Comparison of ENCODE assay signal across 9 mouse cellular contexts in genomic region chr8:94035200-94035599, GRCm38 (mm10). TPM values are rescaled to one million over a fixed set of nuclear protein-coding genes. Genes with fewer than 3 reads are reported as not detected.
DNase-seq lines count a peak whose midpoint lies in the region; ATAC-seq and TF ChIP-seq lines count a peak whose summit lies in the region.
"Had no signal": no experiment of that assay in that cellular context is flagged by ENCODE, and none has a peak within 500 bp of the region (broad histone marks: within the 10 kb centered on the region; RNA-seq: fewer than 3 reads in every experiment).

No protein-coding gene starts in this region.

- no peaks in the 10 kb centered on the region for H3K9me3 ChIP-seq in heart, embryonic 15.5 days (replicated peaks)
- H3K9me3 ChIP-seq in hindbrain, embryonic 16.5 days (ENCODE audit: control insufficient read depth, low read length), result no peaks in the 10 kb centered on the region
- no peaks in the 10 kb centered on the region for H3K9me3 ChIP-seq in midbrain, embryonic 14.5 days (ENCODE audit: control insufficient read depth, low read length)

- peak overlapping the region; percentile 61 for H3K4me2 ChIP-seq in heart, embryonic 15.5 days
- H3K4me2 ChIP-seq in hindbrain, embryonic 16.5 days (ENCODE audit: low read length), result peak overlapping the region; percentile 71
- H3K4me2 ChIP-seq in midbrain, embryonic 14.5 days (ENCODE audit: low read length), result peak overlapping the region; percentile 94

- intact Hi-C loops in heart, postnatal 36 days (cut with DNase I), result loop anchor here (5.0 kb wide), 1 partner anchor 62 kb away; the partner anchor contains the start of gene Bbs2
- intact Hi-C loops in gastrocnemius, postnatal 36 days (cut with DNase I), result no loop called here

- H3K27ac ChIP-seq in heart, embryonic 15.5 days, result no peak overlapping the region
- H3K27ac ChIP-seq in bone marrow, adult 2 months (ENCODE audit: control insufficient read depth, insufficient read depth, low read depth, low read length, poor library complexity), result no peak overlapping the region
- H3K27ac ChIP-seq in hindbrain, embryonic 16.5 days (ENCODE audit: low read depth, low read length), result no peak overlapping the region
- H3K27ac ChIP-seq in midbrain, embryonic 14.5 days (replicated peaks; ENCODE audit: low read depth, low read length), result no peak overlapping the region

- peak overlapping the region; percentile 11 for H3K4me3 ChIP-seq in heart, embryonic 15.5 days
- peak overlapping the region; percentile 34 for H3K4me3 ChIP-seq in bone marrow, adult 2 months (replicated peaks; ENCODE audit: control insufficient read depth, low read depth, low read length)
- peak overlapping the region; percentile 2; the same call in 1 of the 2 replicates for H3K4me3 ChIP-seq in hindbrain, embryonic 16.5 days (ENCODE audit: low read length)
- peak overlapping the region; percentile 84 for H3K4me3 ChIP-seq in midbrain, embryonic 14.5 days (replicated peaks; ENCODE audit: low read depth, low read length)

- H3K27me3 ChIP-seq in heart, embryonic 15.5 days, result no peaks in the 10 kb centered on the region
- no peaks in the 10 kb centered on the region for H3K27me3 ChIP-seq in hindbrain, embryonic 16.5 days (replicated peaks; ENCODE audit: control insufficient read depth, insufficient read depth, low read length)
- no peaks in the 10 kb centered on the region for H3K27me3 ChIP-seq in midbrain, embryonic 14.5 days (ENCODE audit: control insufficient read depth, insufficient read depth, low read length)

- DNase-seq in heart, postnatal 36 days, result no peak
- DNase-seq in midbrain, embryonic 14.5 days, result no peak
- DNase-seq in gastrocnemius, postnatal 36 days, result no peak
- DNase-seq in frontal cortex, postnatal 36 days (ENCODE audit: low spot score in 2 of 2), result no peak
- DNase-seq in left cerebral cortex, adult 18-20 months (ENCODE audit: low spot score in 2 of 2), result no peak
- DNase-seq: retina, postnatal 1 day had no signal

- H3K4me1 ChIP-seq in heart, embryonic 15.5 days (replicated peaks), result peaks cover 31% of the 10 kb centered on the region
- peaks cover 2% of the 10 kb centered on the region; the same call in 1 of the 2 replicates for H3K4me1 ChIP-seq in bone marrow, adult 2 months (ENCODE audit: control insufficient read depth, insufficient read depth, low read length)
- H3K4me1 ChIP-seq in hindbrain, embryonic 16.5 days (ENCODE audit: control insufficient read depth, insufficient read depth, low read depth, low read length), result peaks cover 21% of the 10 kb centered on the region
- peaks cover 22% of the 10 kb centered on the region for H3K4me1 ChIP-seq in midbrain, embryonic 14.5 days (ENCODE audit: control insufficient read depth, insufficient read depth, low read length)

- no peak for ATAC-seq in heart, embryonic 15.5 days (replicated peaks; ENCODE audit: insufficient number of reproducible peaks, insufficient read depth, low FRiP score, low read depth)
- ATAC-seq in hindbrain, embryonic 16.5 days, result no peak
- no peak for ATAC-seq in midbrain, embryonic 14.5 days (ENCODE audit: low FRiP score, low TSS enrichment)

- TF ChIP-seq POLR2A in bone marrow, adult 2 months (IDR thresholded peaks at IDR 0.05; ENCODE audit: borderline replicate concordance, control insufficient read depth, low read depth, low read length), result no peak

- H3K9ac ChIP-seq in heart, embryonic 15.5 days, result no peak overlapping the region
- no peak overlapping the region for H3K9ac ChIP-seq in hindbrain, embryonic 16.5 days (ENCODE audit: low read depth, low read length)
- H3K9ac ChIP-seq in midbrain, embryonic 14.5 days (replicated peaks; ENCODE audit: low read length), result peak overlapping the region; percentile 12; the same call in 1 of the 2 replicates

- WGBS in heart, embryonic 15.5 days, result 39% methylated on average over 5 of the region's 5 CpGs
- 52% methylated on average over 5 of the region's 5 CpGs for WGBS in bone marrow, adult 2 months
- WGBS in hindbrain, embryonic 16.5 days, result 63% methylated on average over 5 of the region's 5 CpGs
- 65% methylated on average over 5 of the region's 5 CpGs for WGBS in midbrain, embryonic 14.5 days

- no peak for TF ChIP-seq CTCF in bone marrow, adult 2 months (IDR thresholded peaks at IDR 0.05; ENCODE audit: control insufficient read depth, insufficient read depth, low read length)

- peaks cover 8% of the 10 kb centered on the region; the same call in 1 of the 2 replicates for H3K36me3 ChIP-seq in heart, embryonic 15.5 days
- peaks cover 12% of the 10 kb centered on the region for H3K36me3 ChIP-seq in hindbrain, embryonic 16.5 days (ENCODE audit: control insufficient read depth, insufficient read depth, low read length)
- peaks cover 15% of the 10 kb centered on the region for H3K36me3 ChIP-seq in midbrain, embryonic 14.5 days (ENCODE audit: control insufficient read depth, insufficient read depth, low read length)

RNA-seq across cellular contexts. Expression of gene Nudt21, which starts 1.6 kb away (rescaled TPM):
- 64.7 and 73.1 TPM in 2 replicates for polyA plus RNA-seq in heart, embryonic 15.5 days (2015; fragmentation: Nextera tagmentation; extraction: Ambion mirVana)
- total RNA-seq in heart, postnatal 36 days (2021), result 10 to 100 TPM; 21.8 to 24.1 TPM
- polyA plus RNA-seq in bone marrow, adult 2 months (2011; ENCODE audit: insufficient read depth, insufficient read length, low replicate concordance, missing spikeins), result 71.4 and 118 TPM in 2 replicates
- polyA plus RNA-seq in hindbrain, embryonic 16.5 days (2015; fragmentation: Nextera tagmentation; extraction: Ambion mirVana), result 77.1 and 78.7 TPM in 2 replicates
- 99.1 and 120 TPM in 2 replicates for polyA plus RNA-seq in midbrain, embryonic 14.5 days (2014; fragmentation: Nextera tagmentation; extraction: Ambion mirVana)
- 10 to 100 TPM in 1 of 2 experiments, 1 to 10 TPM in 1; 8.7 to 11.9 TPM for total RNA-seq in gastrocnemius, postnatal 36 days (2021)
- total RNA-seq in left cerebral cortex, adult 18-20 months (2021), result 10 to 100 TPM; 44.0 to 50.6 TPM

RNA-seq across cellular contexts. Expression of gene Ogfod1, which starts 1.8 kb away (rescaled TPM):
- 11.1 and 11.3 TPM in 2 replicates for polyA plus RNA-seq in heart, embryonic 15.5 days (2015; fragmentation: Nextera tagmentation; extraction: Ambion mirVana)
- 10 to 100 TPM; 33.4 to 33.9 TPM for total RNA-seq in heart, postnatal 36 days (2021)
- 1.1 and 3.1 TPM in 2 replicates for polyA plus RNA-seq in bone marrow, adult 2 months (2011; ENCODE audit: insufficient read depth, insufficient read length, low replicate concordance, missing spikeins)
- polyA plus RNA-seq in hindbrain, embryonic 16.5 days (2015; fragmentation: Nextera tagmentation; extraction: Ambion mirVana), result 15.8 and 16.2 TPM in 2 replicates
- 11.9 and 16.3 TPM in 2 replicates for polyA plus RNA-seq in midbrain, embryonic 14.5 days (2014; fragmentation: Nextera tagmentation; extraction: Ambion mirVana)
- total RNA-seq in gastrocnemius, postnatal 36 days (2021), result 10 to 100 TPM; 21.8 to 22.9 TPM
- total RNA-seq in left cerebral cortex, adult 18-20 months (2021), result 100 to 1,000 TPM; 107 to 120 TPM

RNA-seq across cellular contexts. Expression of gene Amfr, which starts 22.6 kb away (rescaled TPM):
- polyA plus RNA-seq in heart, embryonic 15.5 days (2015; fragmentation: Nextera tagmentation; extraction: Ambion mirVana), result 49.4 and 51.5 TPM in 2 replicates
- 100 to 1,000 TPM; 124 to 131 TPM for total RNA-seq in heart, postnatal 36 days (2021)
- 27.3 and 50.3 TPM in 2 replicates for polyA plus RNA-seq in bone marrow, adult 2 months (2011; ENCODE audit: insufficient read depth, insufficient read length, low replicate concordance, missing spikeins)
- polyA plus RNA-seq in hindbrain, embryonic 16.5 days (2015; fragmentation: Nextera tagmentation; extraction: Ambion mirVana), result 57.4 and 71.5 TPM in 2 replicates
- polyA plus RNA-seq in midbrain, embryonic 14.5 days (2014; fragmentation: Nextera tagmentation; extraction: Ambion mirVana), result 65.0 and 81.6 TPM in 2 replicates
- total RNA-seq in gastrocnemius, postnatal 36 days (2021), result 10 to 100 TPM; 85.5 to 94.4 TPM
- 100 to 1,000 TPM; 117 to 130 TPM for total RNA-seq in left cerebral cortex, adult 18-20 months (2021)

Comparison
In these comparisons a context has a peak if more than half of its experiments do, and no peak if none do; other contexts are left out.
1. H3K4me3 ChIP-seq: peak in every context shown above with its lines; median percentile 84 in midbrain, embryonic 14.5 days; 34 in bone marrow, adult 2 months; 11 in heart, embryonic 15.5 days; 2 in hindbrain, embryonic 16.5 days.